Mouse (Mus musculus) thymus, postnatal 4 days (tissue): ENCODE data around the gene Casp8.
"Not testable (repeated sequence)": the region's sequence is repeated elsewhere in the genome, so short reads cannot be mapped to it uniquely, and the experiment has no call there.

Experiments
- DNase-seq: peaks from one replicate; pipeline ENCODE4 v3.0.0; 2021

Gene Casp8

GRCm38 (mm10) chr1:58801558-58802285 is 6.5 kb downstream of the Casp8 start:
- DNase-seq = peak; percentile 34

- DNase-seq = peak; percentile 92
Observed at GRCm38 (mm10) chr1:58802322-58803273, 7.4 kb downstream of the Casp8 start.

DNA sequence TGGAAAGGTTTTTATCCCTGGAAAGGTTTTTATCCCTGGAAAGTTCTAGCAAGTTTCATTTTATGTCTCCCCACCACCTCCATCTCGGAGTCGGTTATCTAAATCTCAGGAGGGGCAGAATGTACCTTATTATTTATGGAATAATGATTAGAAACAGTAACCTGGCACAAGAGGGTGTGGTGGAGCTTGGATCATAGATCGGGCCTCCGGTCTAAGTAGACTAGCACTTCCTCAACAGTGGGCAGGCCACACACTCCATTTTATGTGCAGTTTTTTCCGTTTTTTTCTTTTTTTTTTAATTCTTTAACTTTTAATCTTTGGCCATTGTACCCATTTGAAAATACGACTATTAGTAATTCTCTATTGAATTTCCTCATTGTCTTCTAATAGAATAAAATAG is 8.4 kb downstream of the Casp8 start:
- no peak for DNase-seq

DNA sequence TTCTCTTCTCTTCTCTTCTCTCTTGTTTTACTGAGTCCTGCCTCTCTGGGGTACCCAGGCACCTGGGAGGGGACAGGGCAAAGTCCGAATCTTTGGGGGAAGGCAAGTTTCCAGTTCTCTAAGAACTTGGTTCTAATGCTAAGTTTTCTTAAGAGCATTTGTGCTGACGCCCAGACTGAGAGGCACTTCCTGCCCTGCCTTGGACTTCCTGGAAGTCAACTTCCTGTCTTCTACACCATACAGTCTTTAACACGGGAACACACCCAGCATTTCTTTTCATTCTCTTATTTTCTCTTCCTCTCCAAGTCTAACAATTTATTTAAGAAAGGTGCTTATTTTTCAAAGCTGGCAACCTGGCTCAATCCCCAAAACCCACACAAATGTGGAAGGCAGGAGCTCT is 11.5 kb downstream of the Casp8 start:
- DNase-seq = peak; percentile 24

GRCm38 (mm10) chr1:58826319-58826718 is 31.1 kb downstream of the Casp8 start:
- DNase-seq = no peak

DNA sequence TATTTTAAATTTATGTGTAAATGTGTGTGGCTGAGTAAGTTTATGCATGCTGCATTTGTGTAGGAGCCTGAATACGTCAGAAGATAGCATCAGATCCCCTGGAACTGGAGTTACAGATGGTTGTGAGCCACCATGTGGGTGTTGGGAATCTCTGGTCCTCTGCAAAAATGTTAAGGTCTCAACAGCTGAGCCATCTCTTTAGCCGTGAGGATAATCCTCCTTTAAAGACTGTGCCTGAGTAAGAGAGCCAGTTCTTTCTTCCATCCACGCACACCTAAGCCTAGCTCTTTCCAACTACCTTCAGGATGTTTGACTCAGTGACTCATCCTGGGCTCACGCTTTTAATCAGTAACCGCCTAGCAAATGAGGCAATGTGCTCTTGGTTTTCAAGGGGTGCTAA is 35.6 kb downstream of the Casp8 start:
- no peak for DNase-seq

- DNase-seq = no peak
Observed at GRCm38 (mm10) chr1:58832198-58832597, 37.0 kb downstream of the Casp8 start.

- not testable (repeated sequence) for DNase-seq
Observed at GRCm38 (mm10) chr1:58856811-58857210, 61.6 kb downstream of the Casp8 start.

GRCm38 (mm10) chr1:58859131-58859530 is 64.0 kb downstream of the Casp8 start:
- DNase-seq = not testable (repeated sequence)

- peak; percentile 38 for DNase-seq
Observed at GRCm38 (mm10) chr1:58859738-58860365, 64.7 kb downstream of the Casp8 start.

DNA sequence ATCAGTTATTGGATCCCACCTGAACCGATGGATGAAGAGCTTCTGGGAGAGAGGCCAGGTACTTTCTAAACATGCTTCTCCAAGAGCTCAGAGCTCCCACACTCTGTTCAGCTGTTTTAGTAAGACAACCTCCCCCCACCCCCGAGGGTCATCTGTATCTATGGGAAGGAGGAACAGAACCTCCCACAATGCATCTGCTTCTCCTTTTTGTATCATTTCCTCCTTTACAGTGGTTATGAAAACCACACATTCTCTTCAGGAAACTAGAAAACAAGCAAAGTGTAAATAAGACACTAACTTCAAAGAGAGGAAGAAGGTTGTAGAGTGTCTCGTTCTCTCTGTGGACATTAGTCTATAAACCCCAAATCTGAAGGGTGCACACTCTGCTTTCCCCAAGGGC is 65.4 kb downstream of the Casp8 start:
- not testable (repeated sequence) for DNase-seq

DNA sequence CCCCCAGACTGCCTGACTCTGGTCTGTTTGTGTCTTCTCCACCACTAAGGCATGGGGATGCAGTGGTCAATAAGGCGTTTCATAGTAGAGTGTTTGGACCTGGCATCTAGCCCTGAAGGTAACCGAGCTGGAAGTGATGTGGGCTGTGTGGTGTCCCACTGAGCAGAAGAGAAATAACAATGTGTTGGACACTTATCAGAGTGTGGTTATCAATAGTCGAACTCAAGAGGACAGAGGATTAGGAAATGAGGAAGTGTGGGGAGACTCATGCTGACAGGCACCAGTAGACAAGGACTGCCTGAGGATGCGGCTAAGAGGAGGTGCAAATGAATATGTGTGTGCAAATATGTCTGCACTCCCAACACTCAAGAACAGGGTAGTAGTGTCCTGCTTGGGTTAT is 81.3 kb downstream of the Casp8 start:
- DNase-seq = not testable (repeated sequence)

DNA sequence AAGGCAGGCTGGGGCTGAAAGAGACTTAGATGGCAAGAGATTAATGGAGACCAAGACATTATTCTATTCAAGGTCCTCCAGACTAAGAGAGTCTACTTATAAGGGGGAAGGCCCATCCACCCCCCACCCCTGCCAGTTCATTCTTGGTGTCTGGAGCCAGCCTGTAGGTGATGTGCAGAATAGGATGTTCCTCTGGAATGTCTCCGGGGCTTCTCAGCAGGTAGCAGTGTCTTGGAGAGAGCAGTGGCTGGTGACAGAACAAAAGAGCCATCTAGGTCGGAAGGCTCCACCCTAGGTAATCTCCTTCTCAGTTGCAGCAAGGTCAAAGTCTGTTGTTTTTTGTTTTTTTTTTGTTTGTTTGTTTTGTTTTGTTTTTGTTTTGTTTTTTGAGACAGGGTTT is 84.1 kb downstream of the Casp8 start:
- DNase-seq = not testable (repeated sequence)

DNA sequence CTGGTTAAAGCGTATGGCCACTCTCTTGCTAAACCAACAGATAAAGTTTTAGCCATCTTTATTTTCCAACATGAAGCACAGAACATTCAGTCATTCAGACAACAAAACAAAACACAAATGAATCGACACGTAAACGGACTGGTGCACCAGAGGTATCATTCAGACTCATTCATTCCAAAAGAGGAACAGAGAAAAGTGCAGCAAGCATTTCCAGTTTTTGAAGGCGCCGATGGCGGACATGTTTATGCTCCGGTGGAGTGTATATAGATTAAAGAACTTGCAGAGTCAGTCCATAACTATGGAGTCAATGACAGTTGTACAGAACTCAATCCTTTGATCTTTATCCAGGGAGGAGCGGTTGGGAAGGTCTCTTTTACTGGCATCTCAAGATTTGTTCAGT is 88.1 kb downstream of the Casp8 start:
- not testable (repeated sequence) for DNase-seq

GRCm38 (mm10) chr1:58885646-58886045 is 90.5 kb downstream of the Casp8 start:
- DNase-seq = no peak

DNA sequence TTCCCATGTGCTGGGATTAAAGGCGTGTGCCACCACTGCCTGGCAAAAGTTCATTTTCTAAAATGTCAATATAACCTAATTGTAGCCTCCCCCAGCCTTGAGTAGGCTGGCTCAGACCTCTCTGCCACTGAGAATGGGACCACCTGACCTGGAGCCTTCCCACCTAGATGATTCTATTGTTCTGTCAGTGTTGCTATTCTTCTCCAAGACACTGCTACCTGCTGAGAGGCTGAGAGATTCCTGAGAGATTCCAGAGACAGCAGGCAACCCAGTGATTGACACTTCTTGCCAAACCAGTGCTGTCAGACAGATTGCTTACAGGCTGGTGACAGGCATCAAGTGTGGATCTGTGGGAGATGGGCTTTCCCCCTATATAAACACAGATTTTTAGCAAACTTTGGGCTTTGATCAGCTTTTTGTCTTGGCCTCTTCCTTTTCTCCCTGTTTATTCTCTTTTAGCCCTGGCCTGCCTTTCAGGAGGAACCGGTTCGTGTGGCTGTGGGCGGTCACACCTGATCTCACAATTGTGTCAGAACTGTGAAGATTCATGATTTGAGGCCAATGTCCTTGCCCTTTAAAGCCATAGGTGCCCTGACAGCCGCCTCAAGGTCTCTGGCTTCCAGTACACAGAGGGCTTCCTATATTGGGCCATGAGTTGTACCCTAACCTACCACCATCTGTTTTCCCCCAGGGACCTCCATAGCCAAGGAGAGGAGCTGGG is 94.8 kb downstream of the Casp8 start:
- no peak for DNase-seq

GRCm38 (mm10) chr1:58890697-58891290 is 95.6 kb downstream of the Casp8 start:
- not testable (repeated sequence) for DNase-seq

- not testable (repeated sequence) for DNase-seq
Observed at GRCm38 (mm10) chr1:58891481-58892170, 96.5 kb downstream of the Casp8 start.

DNA sequence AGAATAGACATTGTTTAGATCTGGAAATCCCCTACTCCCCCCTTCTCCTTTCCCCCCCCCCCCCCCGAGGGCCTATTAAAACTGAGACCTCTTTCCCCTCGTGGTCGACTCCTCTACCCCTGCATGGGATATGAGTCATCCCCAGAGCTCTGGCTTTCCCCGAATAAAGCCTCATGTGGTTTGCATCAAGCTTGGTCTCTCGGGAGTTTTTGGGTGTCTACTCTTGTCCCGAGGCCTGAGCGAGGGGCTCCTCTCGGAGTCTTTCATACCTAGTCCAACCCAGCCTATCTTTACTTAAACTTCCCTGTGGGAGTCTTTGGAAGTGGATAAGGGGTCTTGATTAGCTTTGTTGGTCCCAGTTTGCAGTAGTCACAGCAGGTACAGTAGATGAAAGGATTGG is 97.2 kb downstream of the Casp8 start:
- DNase-seq = not testable (repeated sequence)
